Mouse (Mus musculus): ENCODE data around the gene Vmn1r239-ps. TPM values are rescaled to one million over a fixed set of nuclear protein-coding genes. Genes with fewer than 3 reads are reported as not detected.
"Not testable (repeated sequence)": the region's sequence is repeated elsewhere in the genome, so short reads cannot be mapped to it uniquely, and the experiment has no call there.

The Vmn1r239-ps gene
- polyA plus RNA-seq (2015; fragmentation: Nextera tagmentation; extraction: Ambion mirVana), result not detected in 2 replicates

DNA sequence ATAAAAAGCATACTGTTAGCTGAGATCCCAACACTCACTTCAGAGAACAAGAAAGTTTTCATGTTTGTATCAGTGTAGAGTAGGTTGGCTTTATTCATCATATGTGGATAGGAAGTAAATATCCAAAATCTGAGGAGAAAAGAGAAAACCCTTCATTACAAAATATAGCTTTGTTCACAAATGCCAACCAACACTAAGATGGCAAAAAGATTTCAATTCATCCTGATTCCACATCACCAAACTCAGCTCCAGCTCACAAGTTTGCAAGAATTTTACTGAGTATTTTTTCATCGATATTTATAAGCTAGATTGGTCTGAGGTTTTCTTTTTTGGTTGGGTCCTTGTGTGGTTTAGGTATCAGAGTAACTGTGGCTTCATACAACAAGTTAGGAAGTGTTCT, at the start of gene Vmn1r239-ps:
TSS of gene Vmn1r239-ps (minus strand) at position 101 of the 400 bp plus-strand sequence.
- not testable (repeated sequence) for H3K27me3 ChIP-seq; ATAC-seq; H3K4me1 ChIP-seq; H3K4me3 ChIP-seq; H3K9ac ChIP-seq; H3K4me2 ChIP-seq; H3K27ac ChIP-seq; H3K36me3 ChIP-seq (ENCODE audit: poor library complexity, severe bottlenecking); H3K9me3 ChIP-seq (replicated peaks)
- 80% methylated on average over 1 of the region's 1 CpGs for WGBS

DNA sequence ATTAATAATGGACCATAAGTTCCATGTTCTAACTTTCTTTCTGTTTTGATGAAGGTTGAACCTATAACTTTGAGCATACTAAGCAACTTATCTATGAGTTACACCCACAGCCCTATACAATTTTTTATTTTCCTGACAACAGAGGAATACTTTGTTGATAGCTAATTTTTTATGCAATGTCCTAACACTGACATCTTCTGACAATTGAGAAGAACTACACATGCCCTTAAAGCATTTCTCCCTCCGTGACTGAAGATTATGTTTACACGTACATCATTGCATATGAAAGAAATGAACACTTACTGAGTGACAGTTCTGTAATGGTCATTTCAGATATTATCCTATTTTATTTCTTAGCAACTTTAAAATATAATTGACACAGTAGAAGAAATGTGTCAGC, 36.0 kb upstream of the Vmn1r239-ps start:
- H3K9ac ChIP-seq, result no peak overlapping the region
- no peak overlapping the region for H3K4me3 ChIP-seq
- no peaks in the 10 kb centered on the region for H3K4me1 ChIP-seq
- no peak overlapping the region for H3K4me2 ChIP-seq
- WGBS, result 70% methylated on average over 2 of the region's 2 CpGs
- H3K9me3 ChIP-seq (replicated peaks), result no peaks in the 10 kb centered on the region
- no peak overlapping the region for H3K27ac ChIP-seq
- no peaks in the 10 kb centered on the region for H3K36me3 ChIP-seq (ENCODE audit: poor library complexity, severe bottlenecking)
- ATAC-seq, result no peak
- H3K27me3 ChIP-seq, result no peaks in the 10 kb centered on the region

DNA sequence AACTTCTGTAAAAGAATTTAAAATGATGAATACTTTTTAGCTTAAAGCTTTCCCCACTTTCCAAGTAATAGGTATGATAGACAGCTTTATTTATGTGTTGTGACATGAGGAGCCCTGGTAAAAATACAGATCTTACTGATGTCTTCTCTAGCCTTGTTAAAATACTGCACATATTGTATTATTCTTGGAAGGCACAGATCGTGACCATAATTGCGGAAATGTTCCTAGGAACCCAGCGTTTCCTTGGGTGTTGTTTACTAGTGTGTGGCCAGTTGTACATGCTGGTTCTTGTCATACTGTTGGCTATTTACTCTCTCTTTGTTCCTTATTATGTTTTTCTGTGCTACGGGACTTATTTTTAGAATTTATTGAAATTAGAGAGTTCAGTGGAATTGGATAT, 10.1 kb downstream of the Vmn1r239-ps start:
- H3K9ac ChIP-seq, result no peak overlapping the region
- no peaks in the 10 kb centered on the region for H3K27me3 ChIP-seq
- no peak for ATAC-seq
- H3K9me3 ChIP-seq (replicated peaks), result no peaks in the 10 kb centered on the region
- no peaks in the 10 kb centered on the region for H3K4me1 ChIP-seq
- no peak overlapping the region for H3K4me3 ChIP-seq
- H3K4me2 ChIP-seq, result no peak overlapping the region
- 89% methylated on average over 4 of the region's 4 CpGs for WGBS
- H3K27ac ChIP-seq, result no peak overlapping the region
- no peaks in the 10 kb centered on the region for H3K36me3 ChIP-seq (ENCODE audit: poor library complexity, severe bottlenecking)

DNA sequence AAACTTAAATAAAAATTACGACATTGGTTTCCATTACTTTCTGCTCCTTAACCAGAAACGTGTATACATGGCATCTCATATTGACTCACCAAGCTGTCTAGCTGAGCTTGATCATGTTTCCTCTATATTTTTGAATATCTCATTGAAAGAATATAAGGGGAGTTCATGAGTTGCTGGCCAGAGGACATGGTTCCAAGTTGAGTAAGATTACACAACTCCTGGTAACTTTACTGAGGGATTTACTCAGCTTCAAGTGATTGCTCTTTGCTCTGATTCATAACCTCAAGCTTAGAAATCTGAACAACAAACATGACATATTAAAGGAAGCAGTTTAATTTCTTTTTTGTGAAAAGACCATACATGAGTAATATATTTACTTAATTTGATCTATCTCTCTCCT, 18.1 kb downstream of the Vmn1r239-ps start:
- WGBS, result 78% methylated on average over 2 of the region's 2 CpGs
- no peak for ATAC-seq
- Histone ChIP-seq H3K27ac (no peak overlapping the region), H3K9me3 (replicated peaks) (no peaks in the 10 kb centered on the region), H3K9ac (no peak overlapping the region), H3K4me1 (no peaks in the 10 kb centered on the region), H3K4me3 (no peak overlapping the region), H3K36me3 (ENCODE audit: poor library complexity, severe bottlenecking) (no peaks in the 10 kb centered on the region), H3K27me3 (no peaks in the 10 kb centered on the region), H3K4me2 (no peak overlapping the region)

DNA sequence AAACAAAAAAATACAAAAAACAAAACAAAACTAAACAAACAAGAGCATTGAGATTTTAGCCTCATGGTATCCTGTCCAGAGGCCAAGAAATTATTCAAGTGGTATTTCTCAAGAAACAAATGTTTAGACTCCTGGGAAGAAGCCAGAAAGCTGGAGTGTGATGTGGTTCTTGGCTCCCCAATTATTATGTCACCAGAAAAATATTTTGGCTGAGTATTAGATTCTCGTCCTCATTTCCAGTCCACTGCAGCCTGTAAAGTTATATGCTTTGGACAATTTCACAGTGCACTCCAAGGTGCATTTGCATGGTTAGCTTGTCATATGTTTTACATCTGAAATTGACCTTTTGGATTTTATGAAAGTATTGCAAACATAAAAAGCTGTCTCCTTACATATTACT, 23.8 kb downstream of the Vmn1r239-ps start:
- WGBS, result 63% methylated on average over 1 of the region's 1 CpGs
- H3K4me1 ChIP-seq, result no peaks in the 10 kb centered on the region
- H3K4me3 ChIP-seq, result no peak overlapping the region
- no peak overlapping the region for H3K27ac ChIP-seq
- ATAC-seq, result no peak
- H3K36me3 ChIP-seq (ENCODE audit: poor library complexity, severe bottlenecking), result no peaks in the 10 kb centered on the region
- no peaks in the 10 kb centered on the region for H3K9me3 ChIP-seq (replicated peaks)
- no peak overlapping the region for H3K4me2 ChIP-seq
- no peaks in the 10 kb centered on the region for H3K27me3 ChIP-seq
- H3K9ac ChIP-seq, result no peak overlapping the region

DNA sequence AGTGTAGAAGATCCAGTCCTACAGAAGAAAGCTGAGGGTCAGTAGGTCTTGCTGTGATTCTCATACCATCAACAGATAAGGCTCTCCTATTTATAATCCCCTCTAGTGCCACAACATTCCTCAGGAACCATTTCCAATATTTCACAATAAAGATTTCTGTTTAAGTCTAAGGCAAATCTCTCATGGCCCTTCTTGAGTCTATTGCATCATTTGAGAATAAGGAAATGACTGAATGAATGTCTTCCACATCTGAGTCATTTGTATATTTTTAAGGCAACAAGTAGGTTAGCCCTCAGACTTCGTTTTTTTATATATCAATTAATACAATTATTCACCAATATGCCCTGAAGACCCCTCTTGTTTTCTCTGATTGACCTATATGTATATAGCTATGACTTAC, 24.4 kb downstream of the Vmn1r239-ps start, which contains the start of gene Il13ra2:
TSS of gene Il13ra2 (minus strand) at position 64 of the 400 bp plus-strand sequence.
- 48% methylated on average over 1 of the region's 1 CpGs for WGBS
- no peak for ATAC-seq
- no peak within 1 kb of the TSS for H3K4me2 ChIP-seq

More for the DNA sequence above, 24.4 kb downstream of the Vmn1r239-ps start, which contains the start of gene Il13ra2:
- no peaks in the 10 kb centered on the region for H3K4me1 ChIP-seq
- H3K27me3 ChIP-seq, result no peaks in the 10 kb centered on the region
- no peaks in the 10 kb centered on the region for H3K9me3 ChIP-seq (replicated peaks)
- H3K27ac ChIP-seq, result no peak within 1 kb of the TSS
- no peaks in the 10 kb centered on the region for H3K36me3 ChIP-seq (ENCODE audit: poor library complexity, severe bottlenecking)
- no peak within 1 kb of the TSS for H3K9ac ChIP-seq
- no peak within 1 kb of the TSS for H3K4me3 ChIP-seq

Other genes with a start within 250 kb of the Vmn1r239-ps start
- not detected in 2 replicates for gene Il13ra2, start 24.5 kb downstream of the Vmn1r239-ps start, polyA plus RNA-seq (2015; fragmentation: Nextera tagmentation; extraction: Ambion mirVana)
- 16.3 and 19.2 TPM in 2 replicates for gene Lrch2, start 100.4 kb upstream of the Vmn1r239-ps start, polyA plus RNA-seq (2015; fragmentation: Nextera tagmentation; extraction: Ambion mirVana)